Mouse (Mus musculus) Patski (cell line): ENCODE measurements around the gene Vldlr. TPM values are rescaled to one million over a fixed set of nuclear protein-coding genes. Genes with fewer than 3 reads are reported as not detected.

Experiments used
- ATAC-seq: fragments of 100-300 bp; one replicate; pipeline ENCODE4 v1.8.0; 2021
- CTCF ChIA-PET: fragments of 350-600 bp; sonication (Branson Sonifier 250); formaldehyde crosslinking; loops from one replicate; lab custom pipeline; 2022; ENCODE audit warnings: inconsistent platforms; lab: Charles Lee
- POLR2A ChIA-PET: fragments of 350-600 bp; sonication (Branson Sonifier 250); formaldehyde crosslinking; loops from one replicate; lab custom pipeline; 2022; ENCODE audit warnings: antibody characterized with exemption, inconsistent platforms; lab: Charles Lee
- DNase-seq: peaks from one replicate; pipeline ENCODE4 v3.0.0-alpha.2; 2011; ENCODE audit warnings: low read depth, low spot score
- H3K27me3 ChIP-seq: fragments of 371-371 bp; one replicate; pipeline ENCODE4 v1.5.1; 2021
- CTCF ChIP-seq: fragments of 100-300 bp; IDR thresholded peaks from one replicate; pipeline ENCODE4 v1.5.1; 2021
- in situ Hi-C: fragments of 300-500 bp; cut with MboI; formaldehyde crosslinking; loops from 3 replicates; pipeline ENCODE4 v1.11.1; 2018; ENCODE audit warnings: low pct_unique_long_range_greater_than_20kb, mixed read lengths
- polyA plus RNA-seq: library from polyadenylated mRNA; unstranded; gene quantifications from one replicate; pipeline ENCODE4 v1.2.3, GENCODE M21; 2021

Gene Vldlr
- polyA plus RNA-seq, 1 experiment from 2014 or later, result 126 TPM

DNA sequence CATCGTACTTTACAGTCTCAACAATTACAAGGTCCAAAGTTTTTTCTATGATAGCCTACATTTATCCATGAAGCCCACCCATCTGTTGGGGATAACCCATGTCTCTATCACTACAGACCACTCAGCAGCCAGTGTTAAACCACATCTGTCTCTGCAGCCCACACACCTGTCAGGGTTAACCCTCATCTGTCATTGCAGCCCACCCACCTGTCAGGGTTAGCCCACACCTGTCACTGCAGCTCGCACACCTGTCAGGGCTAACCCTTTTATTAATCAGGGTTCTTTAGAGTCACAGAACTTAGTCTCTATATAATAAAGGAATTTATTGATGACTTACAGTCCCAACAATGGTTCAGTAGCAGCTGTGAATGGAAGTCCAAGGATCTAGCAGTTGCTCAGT lies 62.9 kb downstream of the Vldlr start:
- TF ChIP-seq CTCF, result no peak
- no peak for ATAC-seq
- no peak for DNase-seq
- no peaks in the 10 kb centered on the region for H3K27me3 ChIP-seq
- ChIA-PET POLR2A (interaction anchor here (0.6 kb wide), 1 partner anchor 21 kb away, joined by 3 read pairs; no protein-coding TSS in a partner anchor), CTCF (no interaction called here)
- in situ Hi-C loops, result no loop called here

Other genes starting within 250 kb of the Vldlr start
- not detected for gene Kcnv2, start 106.1 kb downstream of the Vldlr start, polyA plus RNA-seq
- gene Pum3, start 213.3 kb downstream of the Vldlr start, polyA plus RNA-seq, result 65.5 TPM